ENCODE assay signal across 30 mouse cellular contexts in the genomic region with DNA sequence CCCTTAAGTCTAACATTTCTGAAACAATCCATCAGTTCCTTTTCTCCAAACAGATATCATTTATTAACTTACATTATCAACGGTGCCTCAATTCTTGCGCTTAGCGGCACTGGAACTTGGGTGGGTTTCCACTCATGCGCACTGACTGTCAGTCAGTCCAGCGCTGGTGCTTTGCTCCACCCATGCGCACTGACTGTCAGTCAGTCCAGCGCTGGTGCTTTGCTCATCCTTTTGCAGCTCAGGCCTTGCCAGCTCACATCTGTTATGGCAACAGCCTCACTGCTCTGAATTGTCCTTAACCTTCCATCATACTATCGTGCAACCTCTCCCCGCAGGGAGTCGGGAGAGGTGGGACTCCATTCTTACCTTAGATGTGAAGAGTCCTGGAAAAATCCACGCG. TPM values are rescaled to one million over a fixed set of nuclear protein-coding genes. Genes with fewer than 3 reads are reported as not detected.
DNase-seq lines count a peak whose midpoint lies in the region; ATAC-seq lines count a peak whose summit lies in the region.
"Had no signal": no experiment of that assay in that cellular context is flagged by ENCODE, and none has a peak within 500 bp of the region (broad histone marks: within the 10 kb centered on the region; RNA-seq: fewer than 3 reads in every experiment).

No protein-coding gene starts in this region.

- peak overlapping the region; percentile 44 for H3K4me3 ChIP-seq in megakaryocyte, embryonic 14.5 days (replicated peaks)
- H3K4me3 ChIP-seq: embryonic facial prominence, embryonic 10.5 days; embryonic facial prominence, embryonic 13.5 days; erythroblast, embryonic 14.5 days; forebrain, embryonic 12.5 days; forebrain, embryonic 15.5 days; heart, embryonic 12.5 days; heart, embryonic 15.5 days; hindbrain, embryonic 10.5 days; hindbrain, embryonic 13.5 days had no signal

- intact Hi-C loops in left cerebral cortex, postnatal 25 days (cut with DNase I): no loop called here

- peaks cover 20% of the 10 kb centered on the region for H3K36me3 ChIP-seq in megakaryocyte, embryonic 14.5 days (replicated peaks; ENCODE audit: low read length)
- H3K36me3 ChIP-seq: embryonic facial prominence, embryonic 10.5 days; embryonic facial prominence, embryonic 13.5 days; forebrain, embryonic 12.5 days; forebrain, embryonic 15.5 days; heart, embryonic 12.5 days; heart, embryonic 15.5 days; hindbrain, embryonic 10.5 days; hindbrain, embryonic 13.5 days had no signal

- H3K4me1 ChIP-seq in megakaryocyte, embryonic 14.5 days: peaks cover 24% of the 10 kb centered on the region
- H3K4me1 ChIP-seq: embryonic facial prominence, embryonic 10.5 days; embryonic facial prominence, embryonic 13.5 days; forebrain, embryonic 12.5 days; forebrain, embryonic 15.5 days; hindbrain, embryonic 10.5 days; hindbrain, embryonic 13.5 days had no signal

- H3K27me3 ChIP-seq in megakaryocyte, embryonic 14.5 days (replicated peaks): no peaks in the 10 kb centered on the region
- H3K27me3 ChIP-seq: CH12.LX; embryonic facial prominence, embryonic 13.5 days; forebrain, embryonic 12.5 days; forebrain, embryonic 15.5 days; heart, embryonic 12.5 days; heart, embryonic 15.5 days; hindbrain, embryonic 13.5 days had no signal

- DNase-seq in CD4-positive helper T cell, adult 2 months (ENCODE audit: low read depth, low spot score): peak; percentile 60
- DNase-seq in R1 (ENCODE audit: low read depth, low spot score): peak; percentile 27
- DNase-seq in naive thymus-derived CD4-positive, alpha-beta T cell, adult 2 months (ENCODE audit: low read depth): peak; percentile 58
- no peak for DNase-seq in left cerebral cortex, postnatal 25 days (ENCODE audit: low spot score in 2 of 2)
- DNase-seq: adrenal gland, postnatal 10 days; adrenal gland, postnatal 36 days; B cell, adult 2 months; cerebellum, adult 2 months; cerebellum, adult 9-11 months; cerebellum, postnatal 25 days; embryo, embryonic 11 days; gastrocnemius, postnatal 25 days; heart, adult 18-20 months; heart, postnatal 10 days; heart, postnatal 36 days had no signal

- no peaks in the 10 kb centered on the region for H3K9me3 ChIP-seq in megakaryocyte, embryonic 14.5 days
- H3K9me3 ChIP-seq: embryonic facial prominence, embryonic 10.5 days; embryonic facial prominence, embryonic 13.5 days; forebrain, embryonic 12.5 days; forebrain, embryonic 15.5 days; heart, embryonic 12.5 days; heart, embryonic 15.5 days; hindbrain, embryonic 10.5 days; hindbrain, embryonic 13.5 days had no signal

- no peak for ATAC-seq in megakaryocyte, adult 5-6 weeks (ENCODE audit: poor library complexity, severe bottlenecking)
- no peak for ATAC-seq in inflammation-experienced regulatory T-cells, adult 6 months
- ATAC-seq: forebrain, embryonic 15.5 days; hindbrain, embryonic 16.5 days had no signal

RNA-seq across cellular contexts. Expression of a gene that starts 37.4 kb away (rescaled TPM):
- 0.91 and 2.4 TPM in 2 replicates for polyA plus RNA-seq in megakaryocyte, embryonic 14.5 days (2012; ENCODE audit: insufficient read depth, low replicate concordance)
- total RNA-seq in megakaryocyte, adult 5-6 weeks (2015): 2.3 and 2.5 TPM in 2 replicates
- 2.1 and 2.3 TPM in 2 replicates for total RNA-seq in megakaryocyte, adult 5-6 weeks (2017)
- polyA plus RNA-seq in inflammation-experienced regulatory T-cells, adult 6 months (2017; shearing (Covaris generic)): 100 to 1,000 TPM; 248 to 316 (median 315) TPM
- total RNA-seq in left cerebral cortex, postnatal 25 days (2021): under 1 TPM; 0.09 to 0.37 TPM
- total RNA-seq: MEL had no signal

Comparison
In these comparisons a context has a peak if more than half of its experiments do, and no peak if none do; other contexts are left out.
1. DNase-seq: peak in CD4-positive helper T cell, adult 2 months (single experiment), R1 (single experiment) and naive thymus-derived CD4-positive, alpha-beta T cell, adult 2 months (single experiment); none in left cerebral cortex, postnatal 25 days (0 of 2).